Mouse (Mus musculus): ENCODE data around the gene Actr3. TPM values are rescaled to one million over a fixed set of nuclear protein-coding genes. Genes with fewer than 3 reads are reported as not detected.

The Actr3 gene
- polyA plus RNA-seq, 1 experiment = 452 TPM

DNA sequence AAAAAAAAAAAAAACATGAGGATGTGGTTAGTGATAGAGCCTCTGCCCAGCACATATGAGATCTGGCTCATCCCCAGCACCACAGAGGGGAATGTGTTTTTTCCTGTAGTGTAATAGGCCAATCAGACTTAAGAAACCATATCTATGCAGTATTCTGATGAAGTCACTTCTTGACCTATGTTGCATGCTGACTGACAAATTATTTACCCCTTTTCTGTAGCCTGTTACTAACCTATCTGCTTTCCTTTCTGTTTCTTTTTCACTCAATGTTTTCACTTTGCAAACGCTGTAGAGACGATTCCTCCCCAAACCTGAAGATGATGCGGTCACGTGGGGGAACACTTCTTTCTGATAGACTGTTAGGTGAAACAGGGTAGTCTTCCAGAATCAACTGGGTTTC lies 32.4 kb upstream of the Actr3 start:
- H3K27ac ChIP-seq (ENCODE audit: insufficient read depth, low read length) = no peak overlapping the region
- TF ChIP-seq CTCF (IDR thresholded peaks at IDR 0.05; ENCODE audit: borderline replicate concordance, insufficient read depth, low read length) (no peak), POLR2A (IDR thresholded peaks at IDR 0.05; ENCODE audit: low read depth, low read length) (no peak)
- H3K4me3 ChIP-seq (ENCODE audit: insufficient read depth, low read length) = no peak overlapping the region
- no peaks in the 10 kb centered on the region for H3K4me1 ChIP-seq (ENCODE audit: control insufficient read depth, insufficient read depth, low read length)

DNA sequence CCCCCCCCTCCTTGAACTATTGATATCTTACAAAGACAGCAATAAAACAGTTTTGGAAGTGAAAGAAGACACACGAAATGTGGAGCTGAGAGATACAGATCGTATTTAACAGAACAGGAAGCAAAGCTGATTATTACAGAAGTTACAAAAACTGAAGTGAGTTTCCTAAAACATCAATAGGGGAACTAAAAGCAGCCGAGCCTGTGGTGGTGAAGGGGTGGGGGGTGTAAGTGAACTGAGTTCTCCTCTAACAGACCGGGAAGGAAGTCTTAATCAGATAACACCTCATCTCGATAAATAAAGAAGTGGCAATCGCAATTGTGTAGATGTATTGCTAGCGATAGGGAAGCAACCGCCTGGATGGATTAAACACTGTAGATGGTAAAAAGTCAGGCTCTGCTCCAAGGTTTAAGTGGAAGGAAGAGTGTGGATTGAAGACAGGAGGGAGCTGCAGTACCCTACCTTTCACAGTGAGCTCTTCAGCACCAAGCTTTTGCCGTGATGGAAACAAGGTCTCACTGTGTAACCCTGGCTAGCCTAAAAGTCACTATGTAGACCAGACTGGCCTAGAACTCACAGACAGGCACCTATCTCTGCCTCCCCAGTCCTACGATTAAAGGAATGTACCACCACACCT lies 31.2 kb upstream of the Actr3 start:
- Histone ChIP-seq H3K27ac (ENCODE audit: insufficient read depth, low read length) (no peak overlapping the region), H3K4me1 (ENCODE audit: control insufficient read depth, insufficient read depth, low read length) (no peaks in the 10 kb centered on the region), H3K4me3 (ENCODE audit: insufficient read depth, low read length) (no peak overlapping the region)
- TF ChIP-seq CTCF (IDR thresholded peaks at IDR 0.05; ENCODE audit: borderline replicate concordance, insufficient read depth, low read length) (no peak), POLR2A (IDR thresholded peaks at IDR 0.05; ENCODE audit: low read depth, low read length) (no peak)

DNA sequence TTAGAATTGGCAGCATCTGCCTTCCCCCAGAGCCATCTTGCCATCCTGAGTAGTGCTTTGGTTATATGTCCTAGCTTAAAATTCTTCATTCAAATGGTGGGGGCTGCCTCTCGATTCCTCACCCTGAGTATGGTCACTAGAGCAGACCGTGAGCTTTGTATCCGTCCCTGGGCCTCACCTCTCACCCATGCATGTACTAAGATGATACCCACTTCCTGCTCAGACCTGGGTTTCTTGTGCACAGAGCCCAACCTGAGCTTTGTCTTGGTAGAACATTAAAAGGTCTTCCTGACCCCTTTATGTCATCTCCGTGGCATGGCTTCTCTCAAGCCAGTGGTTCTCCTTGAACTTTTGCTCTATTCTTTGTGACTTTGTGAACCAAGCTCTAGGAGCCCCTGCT lies 28.5 kb upstream of the Actr3 start:
- no peak overlapping the region for H3K4me3 ChIP-seq (ENCODE audit: insufficient read depth, low read length)
- TF ChIP-seq POLR2A (IDR thresholded peaks at IDR 0.05; ENCODE audit: low read depth, low read length) (no peak), CTCF (IDR thresholded peaks at IDR 0.05; ENCODE audit: borderline replicate concordance, insufficient read depth, low read length) (no peak)
- H3K4me1 ChIP-seq (ENCODE audit: control insufficient read depth, insufficient read depth, low read length) = no peaks in the 10 kb centered on the region; the same call in 1 of the 2 replicates
- no peak overlapping the region for H3K27ac ChIP-seq (ENCODE audit: insufficient read depth, low read length)

DNA sequence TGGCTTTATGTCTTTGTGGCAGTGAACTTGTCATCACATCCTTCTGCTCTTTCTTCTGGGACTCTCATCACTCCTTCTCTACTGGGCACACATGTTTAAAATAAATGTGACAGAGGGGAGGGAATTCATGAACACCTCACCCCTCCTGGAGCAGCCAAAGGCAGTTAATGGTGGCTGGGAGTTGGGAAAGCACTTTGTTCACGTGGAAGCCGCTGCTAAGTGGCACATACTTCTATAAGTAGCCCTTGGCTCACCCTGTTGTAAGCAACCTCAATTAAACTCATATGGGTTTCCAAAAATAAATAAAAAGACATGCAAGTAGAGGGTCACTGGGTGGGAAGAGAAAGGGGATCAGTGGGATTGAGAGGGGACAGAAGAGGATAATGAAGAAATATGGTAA lies 27.8 kb upstream of the Actr3 start:
- no peak for TF ChIP-seq POLR2A (IDR thresholded peaks at IDR 0.05; ENCODE audit: low read depth, low read length)
- TF ChIP-seq CTCF (IDR thresholded peaks at IDR 0.05; ENCODE audit: borderline replicate concordance, insufficient read depth, low read length) = no peak
- Histone ChIP-seq H3K27ac (ENCODE audit: insufficient read depth, low read length) (no peak overlapping the region), H3K4me3 (ENCODE audit: insufficient read depth, low read length) (no peak overlapping the region), H3K4me1 (ENCODE audit: control insufficient read depth, insufficient read depth, low read length) (no peaks in the 10 kb centered on the region; the same call in 1 of the 2 replicates)

DNA sequence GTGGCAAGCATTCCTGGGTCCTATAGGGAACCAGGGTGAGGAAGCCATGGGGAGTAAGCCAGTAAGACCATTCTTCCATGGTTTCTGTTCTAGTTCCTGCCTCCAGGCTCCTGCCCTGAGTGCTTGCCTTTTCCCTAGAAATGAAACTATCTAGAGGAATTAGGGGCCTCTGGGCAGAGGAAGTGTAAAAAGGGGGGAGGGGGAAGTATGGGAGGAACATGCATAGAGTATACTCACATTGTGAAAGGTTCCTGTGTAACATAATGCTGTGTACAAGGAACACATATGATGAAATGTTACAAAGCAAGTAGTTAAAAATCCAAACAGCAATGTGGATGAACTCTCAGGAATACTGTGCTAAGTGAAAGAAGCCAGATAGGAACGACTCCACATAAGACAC lies 27.4 kb upstream of the Actr3 start:
- Histone ChIP-seq H3K4me1 (ENCODE audit: control insufficient read depth, insufficient read depth, low read length) (no peaks in the 10 kb centered on the region; the same call in 1 of the 2 replicates), H3K4me3 (ENCODE audit: insufficient read depth, low read length) (no peak overlapping the region), H3K27ac (ENCODE audit: insufficient read depth, low read length) (no peak overlapping the region)
- TF ChIP-seq CTCF (IDR thresholded peaks at IDR 0.05; ENCODE audit: borderline replicate concordance, insufficient read depth, low read length) (no peak), POLR2A (IDR thresholded peaks at IDR 0.05; ENCODE audit: low read depth, low read length) (no peak)

DNA sequence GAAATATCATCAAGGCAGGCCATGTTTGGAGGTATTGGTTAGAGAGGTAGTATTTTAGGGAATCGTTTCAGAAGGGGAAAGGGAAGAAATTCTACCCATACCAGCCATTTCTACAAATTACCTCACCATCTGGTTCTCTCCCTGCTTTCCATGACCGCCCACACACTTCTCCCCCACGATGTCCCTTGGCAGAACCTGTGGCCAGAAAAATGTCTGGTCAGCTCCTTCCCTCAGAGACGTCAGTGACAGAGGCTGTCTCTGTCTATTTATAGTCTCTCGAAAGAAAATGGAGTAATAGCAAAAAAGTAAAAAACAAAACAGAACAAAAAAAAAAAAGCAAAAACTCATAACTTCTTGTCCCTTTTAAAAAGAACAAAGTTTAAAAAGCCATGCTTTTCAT lies 23.0 kb upstream of the Actr3 start:
- TF ChIP-seq CTCF (IDR thresholded peaks at IDR 0.05; ENCODE audit: borderline replicate concordance, insufficient read depth, low read length) (no peak), POLR2A (IDR thresholded peaks at IDR 0.05; ENCODE audit: low read depth, low read length) (no peak)
- Histone ChIP-seq H3K27ac (ENCODE audit: insufficient read depth, low read length) (peak overlapping the region; percentile 47; the same call in 1 of the 2 replicates), H3K4me3 (ENCODE audit: insufficient read depth, low read length) (no peak overlapping the region), H3K4me1 (ENCODE audit: control insufficient read depth, insufficient read depth, low read length) (no peaks in the 10 kb centered on the region; the same call in 1 of the 2 replicates)

DNA sequence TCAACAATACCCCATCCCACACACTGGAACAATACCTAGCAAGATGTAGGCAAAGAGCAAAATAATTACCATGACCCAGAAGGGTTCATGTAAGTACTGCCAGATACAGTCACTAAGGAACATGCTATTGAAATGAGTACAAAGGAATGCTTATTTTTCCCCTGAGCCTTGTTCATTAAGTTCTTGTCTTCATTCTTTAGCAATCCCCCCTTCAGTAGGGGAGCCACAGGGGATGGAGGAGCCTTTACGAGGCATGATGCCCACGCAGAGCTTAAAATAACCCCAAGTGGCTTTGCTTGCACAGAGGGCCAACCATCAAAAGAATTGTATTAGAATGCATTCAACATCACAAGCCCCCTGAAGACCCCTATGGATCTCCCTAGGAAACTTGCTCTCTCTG lies 19.6 kb upstream of the Actr3 start:
- H3K4me1 ChIP-seq (ENCODE audit: control insufficient read depth, insufficient read depth, low read length) = no peaks in the 10 kb centered on the region; the same call in none of the 2 replicates
- H3K27ac ChIP-seq (ENCODE audit: insufficient read depth, low read length) = 0 out of 2 replicates have a peak overlapping the region, but pooled peaks have one; percentile 13
- no peak for TF ChIP-seq POLR2A (IDR thresholded peaks at IDR 0.05; ENCODE audit: low read depth, low read length)
- TF ChIP-seq CTCF (IDR thresholded peaks at IDR 0.05; ENCODE audit: borderline replicate concordance, insufficient read depth, low read length) = no peak
- no peak overlapping the region for H3K4me3 ChIP-seq (ENCODE audit: insufficient read depth, low read length)

DNA sequence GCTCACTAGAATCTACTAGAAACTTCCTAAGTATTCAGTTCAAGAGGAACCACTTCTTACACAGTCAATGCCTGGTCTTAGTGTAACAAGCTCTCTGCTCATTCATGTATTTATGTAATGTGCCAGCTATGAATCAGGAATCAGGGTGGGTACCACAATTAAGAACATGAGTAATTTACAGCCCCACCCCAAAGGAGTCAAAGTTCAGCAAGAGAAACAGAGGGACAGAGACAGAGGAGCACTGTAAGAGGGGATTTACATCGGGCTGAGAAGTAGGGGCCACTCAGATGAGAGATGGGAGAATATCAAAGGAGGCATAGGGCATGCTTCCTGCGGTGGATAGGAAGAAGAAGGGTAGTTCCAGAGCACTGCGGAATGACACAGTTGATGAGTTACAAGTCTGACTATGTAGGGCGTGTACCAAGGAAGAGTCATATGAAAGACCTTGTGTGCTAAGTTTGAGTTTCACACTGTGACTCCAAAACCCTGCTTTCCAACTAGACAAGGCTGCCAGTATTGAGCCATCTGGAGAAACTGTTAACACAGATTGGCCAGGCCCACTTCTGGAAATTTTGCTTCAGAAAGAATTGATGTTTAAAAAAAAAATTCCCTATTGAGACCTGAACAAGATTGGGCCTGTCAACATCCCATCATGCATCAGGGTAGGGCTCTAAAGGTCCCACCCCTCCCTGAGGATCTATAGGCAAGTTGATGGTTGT lies 14.9 kb upstream of the Actr3 start:
- no peak overlapping the region for H3K4me3 ChIP-seq (ENCODE audit: insufficient read depth, low read length)
- H3K4me1 ChIP-seq (ENCODE audit: control insufficient read depth, insufficient read depth, low read length) = no peaks in the 10 kb centered on the region; the same call in 1 of the 2 replicates
- peak overlapping the region; percentile 65 for H3K27ac ChIP-seq (ENCODE audit: insufficient read depth, low read length)
- TF ChIP-seq CTCF (IDR thresholded peaks at IDR 0.05; ENCODE audit: borderline replicate concordance, insufficient read depth, low read length) (no peak), POLR2A (IDR thresholded peaks at IDR 0.05; ENCODE audit: low read depth, low read length) (no peak)

DNA sequence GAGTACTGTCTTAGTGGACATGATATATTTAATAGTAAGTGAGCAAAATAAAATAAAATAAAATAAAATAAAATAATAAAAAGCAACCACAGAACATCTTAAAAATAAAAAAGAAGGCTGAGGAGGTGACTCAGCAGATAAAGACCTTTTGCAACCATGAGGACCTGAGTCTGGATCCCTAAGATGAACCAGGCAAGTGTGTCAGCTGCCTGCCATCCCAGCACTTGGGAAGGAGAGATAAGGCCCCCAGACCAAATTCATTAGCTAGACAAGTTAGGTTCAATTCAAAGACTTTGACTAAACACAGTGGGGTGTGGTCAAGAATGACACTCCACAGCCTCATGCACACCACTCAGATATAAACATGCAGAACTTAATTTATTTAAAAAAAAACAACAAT lies 12.4 kb upstream of the Actr3 start:
- Histone ChIP-seq H3K27ac (ENCODE audit: insufficient read depth, low read length) (no peak overlapping the region), H3K4me1 (ENCODE audit: control insufficient read depth, insufficient read depth, low read length) (no peaks in the 10 kb centered on the region; the same call in 1 of the 2 replicates), H3K4me3 (ENCODE audit: insufficient read depth, low read length) (no peak overlapping the region)
- no peak for TF ChIP-seq CTCF (IDR thresholded peaks at IDR 0.05; ENCODE audit: borderline replicate concordance, insufficient read depth, low read length)
- no peak for TF ChIP-seq POLR2A (IDR thresholded peaks at IDR 0.05; ENCODE audit: low read depth, low read length)

DNA sequence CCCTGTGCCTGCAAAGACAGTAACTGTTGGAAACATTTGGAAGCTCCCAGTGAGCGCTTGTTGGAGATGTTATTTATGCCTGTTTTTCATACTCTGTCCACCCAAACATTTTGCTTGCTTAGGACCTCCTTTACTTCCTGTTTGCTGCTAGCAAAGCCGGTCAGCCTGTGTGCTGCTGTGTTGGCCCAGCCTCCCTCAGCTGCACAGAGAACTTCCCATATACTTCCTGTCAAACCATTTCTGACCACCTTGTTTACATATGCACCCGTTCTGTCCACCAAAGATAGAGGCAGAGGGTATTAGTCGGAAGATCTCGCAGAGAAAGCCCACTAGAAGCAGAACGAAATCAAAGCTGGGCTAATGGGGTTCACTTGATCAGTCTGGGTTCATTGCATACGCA lies 6.2 kb upstream of the Actr3 start:
- Histone ChIP-seq H3K4me1 (ENCODE audit: control insufficient read depth, insufficient read depth, low read length) (no peaks in the 10 kb centered on the region), H3K27ac (ENCODE audit: insufficient read depth, low read length) (no peak overlapping the region), H3K4me3 (ENCODE audit: insufficient read depth, low read length) (no peak overlapping the region)
- TF ChIP-seq CTCF (IDR thresholded peaks at IDR 0.05; ENCODE audit: borderline replicate concordance, insufficient read depth, low read length) (no peak), POLR2A (IDR thresholded peaks at IDR 0.05; ENCODE audit: low read depth, low read length) (no peak)
